Mouse (Mus musculus) heart, embryonic 12.5 days (tissue): ENCODE results near the gene Flt3l. TPM values are rescaled to one million over a fixed set of nuclear protein-coding genes. Genes with fewer than 3 reads are reported as not detected.
A peak's percentile ranks its signal among the peaks of the same experiment; 100 is the strongest.
"Not testable (repeated sequence)": the region's sequence is repeated elsewhere in the genome, so short reads cannot be mapped to it uniquely, and the experiment has no call there.

ENCODE experiments used
- ATAC-seq: fragments of 200-750 bp; cut with Nextera tagmentation; 2 replicates; pipeline ENCODE4 v1.8.0; 2017; ENCODE audit warnings: moderate TSS enrichment, moderate library complexity; ENCODE audit not compliant: insufficient number of reproducible peaks, low FRiP score
- H3K27ac ChIP-seq: fragments of 300-500 bp; sonication (generic); 2 replicates; pipeline ENCODE4 v1.5.1; 2016; ENCODE audit warnings: mild to moderate bottlenecking, moderate library complexity; ENCODE audit not compliant: poor library complexity, severe bottlenecking
- H3K27me3 ChIP-seq: fragments of 300-500 bp; sonication (generic); replicated peaks from 2 replicates; pipeline ENCODE4 v1.6.1; 2016; ENCODE audit warnings: mild to moderate bottlenecking, moderate library complexity
- H3K36me3 ChIP-seq: fragments of 300-500 bp; sonication (generic); 2 replicates; pipeline ENCODE4 v1.6.1; 2016; ENCODE audit warnings: mild to moderate bottlenecking, moderate library complexity
- H3K4me1 ChIP-seq: fragments of 300-500 bp; sonication (generic); replicated peaks from 2 replicates; pipeline ENCODE4 v1.6.1; 2016; ENCODE audit warnings: mild to moderate bottlenecking
- H3K4me2 ChIP-seq: fragments of 300-500 bp; sonication (generic); 2 replicates; pipeline ENCODE4 v1.6.1; 2016; ENCODE audit warnings: mild to moderate bottlenecking, moderate library complexity
- H3K4me3 ChIP-seq: fragments of 300-500 bp; sonication (generic); 2 replicates; pipeline ENCODE4 v1.5.1; 2016; ENCODE audit warnings: mild to moderate bottlenecking
- H3K9ac ChIP-seq: fragments of 300-500 bp; sonication (generic); 2 replicates; pipeline ENCODE4 v1.6.1; 2016; ENCODE audit warnings: mild to moderate bottlenecking, moderate library complexity
- H3K9me3 ChIP-seq: fragments of 300-500 bp; sonication (generic); replicated peaks from 2 replicates; pipeline ENCODE4 v1.6.1; 2016; ENCODE audit warnings: mild to moderate bottlenecking, moderate library complexity
- WGBS: fragments of 180-500 bp; shearing (Covaris S2); methylation state at CpG from one replicate; pipeline ENCODE4 v1.1.7; 2016; 5-methylcytosine and 5-hydroxymethylcytosine counted together
- polyA plus RNA-seq: library from polyadenylated mRNA; unstranded; fragments of >200 nt; fragmentation: Nextera tagmentation; extraction: Ambion mirVana; gene quantifications from 2 replicates; pipeline ENCODE4 v1.2.1, GENCODE M21; 2016

Flt3l gene
- polyA plus RNA-seq, 1 experiment from 2014 or later, result 1.1 TPM

DNA sequence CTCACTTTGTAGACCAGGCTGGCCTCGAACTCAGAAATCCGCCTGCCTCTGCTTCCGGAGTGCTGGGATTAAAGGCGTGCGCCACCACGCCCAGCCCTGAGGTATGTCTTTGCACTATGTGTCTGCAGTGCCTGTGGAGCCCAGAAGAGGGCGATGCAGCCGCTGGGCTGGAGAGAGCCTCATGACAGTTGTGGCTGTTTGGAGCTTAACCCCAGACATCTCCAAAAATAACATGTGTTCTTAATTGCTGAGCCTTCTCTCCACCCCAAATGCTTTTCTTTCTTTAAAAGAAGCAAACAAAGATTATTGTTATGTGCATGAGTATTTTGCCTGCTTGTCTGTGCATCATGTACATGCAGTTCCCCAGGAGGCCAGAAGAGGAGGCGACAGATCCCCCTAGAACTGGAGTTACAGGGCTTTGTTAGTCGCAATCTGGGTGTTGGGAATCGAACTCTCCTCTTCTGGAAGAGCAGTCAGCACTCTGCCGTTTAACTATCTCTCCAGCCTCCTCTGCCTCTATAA lies 18.8 kb upstream of the Flt3l start:
- Histone ChIP-seq H3K9ac (0 out of 2 replicates have a peak overlapping the region, but pooled peaks have one; percentile 18), H3K4me3 (peak overlapping the region; percentile 66), H3K4me1 (peaks cover 12% of the 10 kb centered on the region), H3K27ac (0 out of 2 replicates have a peak overlapping the region, but pooled peaks have one; percentile 7), H3K27me3 (no peaks in the 10 kb centered on the region), H3K9me3 (no peaks in the 10 kb centered on the region), H3K4me2 (peak overlapping the region; percentile 82), H3K36me3 (peaks cover 31% of the 10 kb centered on the region)
- 76% methylated on average over 12 of the region's 12 CpGs for WGBS
- peak; percentile 9; the same call in 1 of the 2 replicates for ATAC-seq

DNA sequence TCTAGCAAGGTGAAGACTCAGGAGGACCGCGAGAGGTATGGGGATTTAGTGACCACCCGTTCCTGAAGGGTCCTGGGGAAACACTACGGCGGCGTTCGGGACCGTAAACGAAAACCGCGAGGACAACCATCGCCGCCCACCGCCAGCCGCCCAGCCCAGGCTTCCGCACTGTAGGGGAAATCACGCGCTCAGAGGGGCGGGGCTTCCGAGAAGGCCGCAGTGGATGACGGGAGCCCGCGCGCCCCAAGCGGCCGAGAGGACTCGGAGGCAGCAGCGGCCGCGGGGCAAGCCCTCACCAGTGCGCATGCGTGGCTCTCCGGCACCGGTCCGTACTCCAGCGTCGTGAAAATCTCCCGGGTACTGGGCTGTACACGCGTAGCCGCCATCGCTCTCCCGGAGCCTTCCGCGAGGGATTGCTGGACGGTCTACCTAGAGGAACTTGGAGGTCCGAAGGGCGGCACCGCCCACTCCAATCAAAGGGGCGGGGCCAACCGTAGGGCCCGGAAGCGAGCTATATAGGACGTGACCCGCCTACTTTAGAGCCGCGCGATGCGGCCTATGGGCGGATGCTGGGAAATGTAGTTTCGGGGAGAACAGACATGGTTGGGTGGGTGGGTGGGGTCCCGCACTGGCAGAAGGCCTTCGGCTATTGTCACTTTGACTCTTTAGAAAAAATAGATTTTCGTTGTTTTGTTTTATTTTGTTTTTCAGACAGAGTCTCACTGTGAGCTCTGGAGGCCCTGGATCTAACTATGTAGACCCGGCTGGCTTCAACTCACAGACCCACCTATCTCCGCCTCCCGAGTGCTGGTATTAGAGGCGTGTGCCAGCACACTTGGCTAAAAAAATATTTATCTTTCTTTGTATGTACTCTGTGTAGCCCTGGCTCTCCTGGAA lies 18.1 kb upstream of the Flt3l start, which contains the start of the genes Pih1d1 and Aldh16a1:
Gene Pih1d1, plus strand, starts transcription at position 208 of the 897 bp plus-strand sequence.
Gene Aldh16a1, minus strand, starts transcription at position 489 of the 897 bp plus-strand sequence.
- peak within 1 kb of the TSS; percentile 86 for H3K9ac ChIP-seq
- 4% methylated on average over 69 of the region's 69 CpGs for WGBS
- H3K36me3 ChIP-seq, result peaks cover 23% of the 10 kb centered on the region
- H3K9me3 ChIP-seq, result no peaks in the 10 kb centered on the region
- peaks cover 12% of the 10 kb centered on the region for H3K4me1 ChIP-seq
- H3K27ac ChIP-seq, result peak within 1 kb of the TSS; percentile 94
- H3K4me3 ChIP-seq, result peak within 1 kb of the TSS; percentile 66
- no peaks in the 10 kb centered on the region for H3K27me3 ChIP-seq
- peak; percentile 97 for ATAC-seq
- H3K4me2 ChIP-seq, result peak within 1 kb of the TSS; percentile 82

DNA sequence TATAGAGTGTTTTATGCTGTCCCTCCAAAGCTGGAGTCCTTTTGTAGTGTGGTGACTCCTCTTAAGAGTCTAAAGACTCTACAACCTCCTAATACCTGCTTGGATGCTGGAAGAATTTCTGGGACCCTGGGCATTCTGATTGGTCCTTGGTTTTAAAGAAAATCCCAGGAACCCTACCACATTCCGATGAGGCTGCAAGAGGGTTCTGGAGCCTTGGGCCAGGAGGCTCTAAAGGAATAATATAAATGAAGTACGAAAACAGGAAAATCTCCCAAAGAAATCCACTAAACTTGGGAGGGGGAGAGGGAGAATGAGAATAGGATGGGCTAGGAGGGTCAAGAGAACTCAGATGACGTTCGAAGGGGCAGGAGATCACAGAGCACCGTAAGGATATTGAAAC lies 17.4 kb upstream of the Flt3l start:
- Histone ChIP-seq H3K27ac (peak overlapping the region; percentile 94), H3K4me2 (peak overlapping the region; percentile 82), H3K4me1 (peaks cover 13% of the 10 kb centered on the region), H3K9me3 (no peaks in the 10 kb centered on the region), H3K27me3 (no peaks in the 10 kb centered on the region), H3K36me3 (peaks cover 16% of the 10 kb centered on the region), H3K4me3 (peak overlapping the region; percentile 66), H3K9ac (peak overlapping the region; percentile 86)
- no peak for ATAC-seq
- 3% methylated on average over 5 of the region's 5 CpGs for WGBS

DNA sequence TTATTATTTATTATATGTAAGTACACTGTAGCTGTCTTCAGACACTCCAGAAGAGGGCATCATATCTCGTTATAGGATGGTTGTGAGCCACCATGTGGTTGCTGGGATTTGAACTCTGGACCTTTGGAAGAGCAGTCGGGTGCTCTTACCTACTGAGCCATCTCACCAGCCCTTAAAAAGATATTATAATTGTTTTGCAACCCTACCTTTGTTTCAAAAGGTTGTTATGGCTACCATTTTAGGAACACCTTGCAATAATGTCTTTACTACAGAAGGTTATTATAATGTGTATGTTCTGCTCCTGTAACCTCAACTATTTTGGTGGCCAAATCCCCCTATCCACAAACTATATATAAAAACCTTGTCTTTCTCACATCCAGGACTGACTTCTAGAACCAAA lies 16.8 kb upstream of the Flt3l start:
- peaks cover 17% of the 10 kb centered on the region for H3K4me1 ChIP-seq
- H3K27ac ChIP-seq, ATAC-seq, H3K9ac ChIP-seq, H3K9me3 ChIP-seq, H3K4me3 ChIP-seq, H3K4me2 ChIP-seq, H3K27me3 ChIP-seq: not testable (repeated sequence)
- H3K36me3 ChIP-seq, result peaks cover 11% of the 10 kb centered on the region
- WGBS, result 93% methylated on average over 2 of the region's 2 CpGs

DNA sequence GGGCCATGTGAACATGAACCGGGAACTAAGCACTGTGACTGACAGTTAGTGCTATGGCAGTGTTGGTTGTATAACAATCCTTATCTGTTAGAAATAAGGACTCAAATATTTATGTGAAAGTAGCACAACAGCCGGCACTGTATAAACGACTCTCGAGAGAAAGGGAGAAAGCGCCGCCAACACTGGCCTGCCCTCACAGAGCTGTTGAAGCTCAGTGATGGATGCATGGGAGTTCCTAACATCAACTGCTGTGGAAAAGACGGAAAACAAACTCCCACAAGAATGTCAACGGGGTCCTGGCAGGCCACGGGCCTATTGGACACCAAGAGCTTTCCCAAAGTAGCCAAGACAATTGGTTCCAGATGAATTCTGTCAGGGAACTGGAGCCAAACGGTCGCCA lies 15.1 kb upstream of the Flt3l start:
- WGBS, result 58% methylated on average over 11 of the region's 11 CpGs
- no peak overlapping the region for H3K4me3 ChIP-seq
- H3K36me3 ChIP-seq, result peaks cover 21% of the 10 kb centered on the region
- H3K9me3 ChIP-seq, result no peaks in the 10 kb centered on the region
- no peaks in the 10 kb centered on the region for H3K27me3 ChIP-seq
- peaks cover 17% of the 10 kb centered on the region for H3K4me1 ChIP-seq
- H3K4me2 ChIP-seq, result no peak overlapping the region
- no peak for ATAC-seq
- H3K27ac ChIP-seq, result no peak overlapping the region
- H3K9ac ChIP-seq, result no peak overlapping the region

DNA sequence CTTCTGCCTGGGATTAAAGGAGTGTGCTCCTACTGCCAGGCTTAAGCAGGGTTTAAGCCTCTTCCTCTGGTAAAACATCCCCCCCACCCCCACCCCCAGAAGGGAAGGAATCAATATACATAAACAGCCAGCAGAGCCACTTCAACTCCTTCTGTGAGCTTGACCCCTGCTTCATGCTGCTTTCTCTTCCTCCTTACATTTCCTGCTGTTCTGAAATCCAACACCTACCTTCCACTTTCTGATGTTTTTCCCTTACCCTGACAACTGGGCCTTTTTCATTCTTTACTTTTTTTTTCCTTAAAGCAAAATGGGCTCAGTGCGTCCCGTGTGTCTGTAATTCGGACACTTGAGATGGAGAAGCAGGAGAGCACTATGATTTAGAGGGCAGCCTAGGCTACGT lies 14.1 kb upstream of the Flt3l start:
- Histone ChIP-seq H3K36me3 (peaks cover 26% of the 10 kb centered on the region), H3K4me2 (no peak overlapping the region), H3K27me3 (no peaks in the 10 kb centered on the region), H3K4me1 (peaks cover 16% of the 10 kb centered on the region), H3K9ac (0 out of 2 replicates have a peak overlapping the region, but pooled peaks have one; percentile 40), H3K27ac (no peak overlapping the region), H3K4me3 (no peak overlapping the region), H3K9me3 (no peaks in the 10 kb centered on the region)
- ATAC-seq, result no peak
- WGBS, result 61% methylated on average over 4 of the region's 4 CpGs

DNA sequence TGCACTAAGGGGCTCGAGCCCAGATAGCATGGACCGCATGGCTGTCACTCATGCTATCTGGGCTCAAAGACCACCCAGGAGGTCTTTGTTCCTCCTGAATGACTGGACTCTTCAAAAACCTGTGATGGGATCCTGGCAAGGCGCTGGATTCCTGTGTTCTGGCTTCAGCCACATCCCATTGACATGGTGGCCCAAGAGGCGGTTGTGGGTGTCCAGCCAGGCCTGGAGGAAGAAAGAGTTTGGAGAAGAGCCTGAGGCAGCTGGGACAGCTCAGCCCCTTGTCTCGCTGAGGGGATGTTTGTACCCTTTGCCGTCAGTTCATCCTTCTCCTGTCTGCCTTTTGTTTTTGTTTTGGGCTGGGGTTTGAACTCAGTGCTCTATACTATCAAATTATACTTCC lies 13.3 kb upstream of the Flt3l start:
- H3K27me3 ChIP-seq, result no peaks in the 10 kb centered on the region
- WGBS, result 60% methylated on average over 6 of the region's 6 CpGs
- H3K36me3 ChIP-seq, result peaks cover 34% of the 10 kb centered on the region
- 0 out of 2 replicates have a peak overlapping the region, but pooled peaks have one; percentile 15 for H3K27ac ChIP-seq
- no peak overlapping the region for H3K4me2 ChIP-seq
- H3K9me3 ChIP-seq, result no peaks in the 10 kb centered on the region
- ATAC-seq, result no peak
- peaks cover 10% of the 10 kb centered on the region; the same call in 1 of the 2 replicates for H3K4me1 ChIP-seq
- H3K4me3 ChIP-seq, result no peak overlapping the region
- no peak overlapping the region for H3K9ac ChIP-seq

DNA sequence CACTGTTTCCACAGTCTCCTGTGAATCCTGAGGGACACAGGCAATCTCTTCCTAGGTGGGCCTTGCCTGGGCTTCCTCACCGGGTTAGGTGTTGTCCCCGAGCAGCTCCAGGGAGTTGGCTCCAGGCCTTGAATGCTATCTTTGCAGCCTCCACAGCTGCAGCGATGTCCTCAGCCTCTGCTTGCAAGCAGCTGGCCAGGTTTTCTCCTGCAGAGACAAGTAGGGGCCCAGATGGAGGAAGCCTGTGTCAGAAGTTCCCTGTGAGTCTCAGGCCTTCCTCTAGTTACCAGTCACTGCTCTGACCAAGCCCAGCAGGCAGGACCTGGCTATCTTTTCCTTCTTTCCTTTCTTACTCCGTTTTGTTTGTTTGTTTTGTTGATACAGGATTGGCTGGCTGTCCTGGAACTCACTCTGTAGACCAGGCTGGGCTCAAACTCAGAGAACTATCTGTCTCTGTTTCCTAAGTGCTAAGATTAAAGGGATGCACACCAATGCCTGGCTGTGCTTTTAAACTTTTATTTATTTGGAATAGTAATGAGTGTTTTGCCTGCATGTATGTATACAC lies 12.4 kb upstream of the Flt3l start:
- peak overlapping the region; percentile 34; the same call in 1 of the 2 replicates for H3K27ac ChIP-seq
- H3K4me2 ChIP-seq, result no peak overlapping the region
- WGBS, result 29% methylated on average over 4 of the region's 4 CpGs
- no peaks in the 10 kb centered on the region for H3K9me3 ChIP-seq
- peaks cover 9% of the 10 kb centered on the region; the same call in 1 of the 2 replicates for H3K4me1 ChIP-seq
- H3K36me3 ChIP-seq, result peaks cover 42% of the 10 kb centered on the region
- peak overlapping the region; percentile 44 for H3K9ac ChIP-seq
- no peak for ATAC-seq
- no peaks in the 10 kb centered on the region for H3K27me3 ChIP-seq
- H3K4me3 ChIP-seq, result no peak overlapping the region

DNA sequence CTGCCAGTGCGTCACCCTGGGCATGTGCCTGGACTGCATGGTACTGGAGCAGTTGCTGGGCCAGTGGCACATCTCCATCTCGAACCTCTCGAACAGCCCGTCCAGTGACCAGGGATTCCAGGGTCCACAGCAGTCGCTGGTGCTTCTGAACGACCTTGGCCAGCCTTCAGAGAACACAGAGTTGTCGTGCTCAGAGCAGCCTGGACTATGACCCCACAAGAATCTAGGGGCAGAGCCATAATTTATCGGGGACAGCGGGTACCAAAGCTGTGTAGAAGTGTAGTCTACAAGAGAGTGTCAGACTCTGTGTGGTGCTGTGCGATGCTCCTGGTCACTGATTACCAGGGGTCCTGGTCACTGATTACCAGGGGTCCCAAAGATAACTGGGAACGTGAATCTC lies 11.7 kb upstream of the Flt3l start:
- Histone ChIP-seq H3K9ac (no peak overlapping the region), H3K27ac (no peak overlapping the region), H3K9me3 (no peaks in the 10 kb centered on the region), H3K4me3 (no peak overlapping the region), H3K4me2 (no peak overlapping the region), H3K4me1 (peaks cover 5% of the 10 kb centered on the region; the same call in 1 of the 2 replicates), H3K36me3 (peaks cover 49% of the 10 kb centered on the region), H3K27me3 (no peaks in the 10 kb centered on the region)
- WGBS, result 76% methylated on average over 11 of the region's 11 CpGs
- no peak for ATAC-seq

DNA sequence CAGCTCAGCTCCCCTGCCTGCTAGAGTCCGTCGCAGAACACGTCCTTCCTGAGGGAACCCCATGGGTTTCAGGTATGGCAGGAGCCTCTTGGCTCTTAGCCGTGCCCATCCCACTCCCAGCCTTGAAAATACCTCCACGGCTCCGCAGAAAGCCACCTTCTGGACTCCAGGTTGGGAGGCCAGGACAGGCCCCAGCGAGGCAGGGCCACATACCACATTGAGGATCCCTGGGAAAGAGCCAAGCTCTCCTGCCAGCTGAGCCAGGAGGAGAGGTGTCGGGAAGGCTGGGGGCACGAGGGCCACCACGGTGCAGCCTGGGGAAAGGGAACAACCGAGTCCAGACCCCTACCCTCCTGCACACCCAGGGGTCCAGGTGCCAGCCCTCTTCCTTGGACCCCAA lies 11.0 kb upstream of the Flt3l start:
- no peaks in the 10 kb centered on the region for H3K27me3 ChIP-seq
- no peak for ATAC-seq
- no peak overlapping the region for H3K4me2 ChIP-seq
- H3K36me3 ChIP-seq, result peaks cover 55% of the 10 kb centered on the region
- H3K4me1 ChIP-seq, result peaks cover 5% of the 10 kb centered on the region; the same call in 1 of the 2 replicates
- no peaks in the 10 kb centered on the region for H3K9me3 ChIP-seq
- no peak overlapping the region for H3K27ac ChIP-seq
- WGBS, result 90% methylated on average over 11 of the region's 11 CpGs
- H3K4me3 ChIP-seq, result no peak overlapping the region
- no peak overlapping the region for H3K9ac ChIP-seq

DNA sequence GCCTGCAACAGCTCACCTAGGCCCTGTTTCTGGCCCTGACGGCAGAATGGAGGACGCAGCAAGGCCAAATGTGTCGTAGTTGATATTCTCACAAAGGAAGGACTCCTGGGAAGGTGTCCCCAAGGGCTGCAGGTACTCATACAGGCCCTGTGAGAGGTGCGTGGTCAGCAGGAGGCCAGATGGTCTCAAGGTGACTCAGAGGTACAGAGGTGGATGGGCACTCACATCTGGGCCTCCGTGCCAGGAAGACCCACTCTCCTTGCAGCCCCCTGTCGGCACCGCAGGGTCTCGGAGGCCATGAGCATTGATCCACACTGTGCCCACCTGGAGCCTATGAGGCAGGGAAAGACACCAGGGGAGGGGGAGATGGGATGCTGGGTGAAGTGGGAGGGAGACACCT lies 9.2 kb upstream of the Flt3l start:
- peaks cover 5% of the 10 kb centered on the region; the same call in 1 of the 2 replicates for H3K4me1 ChIP-seq
- H3K4me3 ChIP-seq, result no peak overlapping the region
- H3K9ac ChIP-seq, result no peak overlapping the region
- WGBS, result 91% methylated on average over 8 of the region's 8 CpGs
- no peaks in the 10 kb centered on the region for H3K9me3 ChIP-seq
- peaks cover 65% of the 10 kb centered on the region for H3K36me3 ChIP-seq
- no peak overlapping the region for H3K27ac ChIP-seq
- H3K27me3 ChIP-seq, result no peaks in the 10 kb centered on the region
- H3K4me2 ChIP-seq, result no peak overlapping the region
- ATAC-seq, result no peak
